Mouse (Mus musculus) hindlimb bud, embryonic 11.5 days (tissue): ENCODE results near the gene Drd3.

Experiments used
- DNase-seq: peaks from one replicate; pipeline ENCODE4 v3.0.0-alpha.2; 2012; ENCODE audit warnings: low read depth, low spot score; ENCODE audit errors: extremely low spot score

The Drd3 gene

DNA sequence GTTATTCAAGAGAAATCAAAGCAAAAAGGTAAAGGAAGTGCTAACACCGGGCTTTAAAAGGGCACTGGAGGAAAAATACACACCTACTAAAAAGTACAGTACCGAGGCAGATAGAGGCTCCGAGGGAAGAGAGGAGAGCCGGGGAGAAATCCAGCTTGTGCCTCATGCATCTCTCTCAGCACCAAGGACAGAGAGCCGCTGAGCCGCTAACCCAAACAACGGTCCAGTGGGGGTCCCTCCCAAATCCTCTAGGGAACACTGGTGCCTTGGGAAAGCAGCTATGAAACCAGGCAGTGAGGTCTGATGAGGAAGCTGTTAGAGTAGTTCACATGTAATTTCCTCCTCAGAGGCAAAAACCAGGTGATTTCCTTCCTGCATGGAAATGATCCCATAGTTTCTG, at the start of gene Drd3:
Gene Drd3 (plus strand): TSS at position 276 of the 400 bp plus-strand sequence.
- no peak for DNase-seq

DNA sequence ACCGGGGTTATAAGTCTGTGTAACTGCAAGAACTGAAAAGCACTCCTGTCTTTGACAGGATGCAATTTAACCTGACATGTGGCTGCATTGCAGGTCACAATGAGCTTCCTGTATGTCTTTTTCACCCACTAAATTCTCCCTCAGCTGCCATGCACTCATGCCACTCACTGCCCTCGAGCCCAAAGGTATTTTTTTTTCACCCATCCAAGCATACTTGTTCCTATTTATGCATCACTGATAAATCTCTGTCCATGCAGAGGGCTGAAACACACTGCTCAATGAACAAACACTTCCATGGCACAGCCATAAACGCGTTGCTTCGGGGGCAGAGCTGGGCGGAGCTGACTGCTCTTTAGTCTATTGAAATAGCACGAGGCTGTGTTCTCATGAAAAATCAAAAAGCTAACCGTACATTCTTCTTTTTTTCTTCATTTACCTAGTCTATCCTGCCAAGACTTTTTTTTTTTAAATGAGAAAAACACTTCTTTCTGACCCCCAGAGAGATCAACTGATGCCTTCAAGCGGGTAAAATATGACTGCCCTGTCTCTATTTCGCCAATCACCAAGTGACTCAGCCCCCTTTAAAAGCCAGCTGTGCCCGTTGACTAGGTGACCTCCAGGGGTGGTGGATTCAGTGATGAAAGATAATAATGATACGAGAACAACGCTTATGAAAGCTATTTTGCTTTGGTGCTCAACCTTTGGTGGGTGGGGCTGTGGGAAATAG, 45.3 kb upstream of the Drd3 start:
- DNase-seq: no peak

DNA sequence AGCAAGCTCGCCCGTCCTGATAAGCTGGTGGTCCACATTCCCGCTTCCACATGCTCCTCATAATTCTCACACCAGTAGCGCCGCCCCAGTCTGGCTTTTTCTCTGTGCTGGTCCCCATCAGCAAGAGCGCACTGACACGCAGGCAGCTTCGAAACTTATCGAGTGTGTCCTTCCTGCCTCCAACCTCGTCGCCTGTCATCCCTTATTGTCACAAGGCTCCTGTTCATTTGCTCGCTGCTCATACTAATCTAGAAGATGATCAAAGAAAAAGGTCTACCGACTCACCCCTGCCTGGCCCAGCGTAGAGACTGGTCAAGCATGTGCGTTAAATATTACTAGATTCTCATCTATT, 44.8 kb upstream of the Drd3 start:
- DNase-seq: no peak

DNA sequence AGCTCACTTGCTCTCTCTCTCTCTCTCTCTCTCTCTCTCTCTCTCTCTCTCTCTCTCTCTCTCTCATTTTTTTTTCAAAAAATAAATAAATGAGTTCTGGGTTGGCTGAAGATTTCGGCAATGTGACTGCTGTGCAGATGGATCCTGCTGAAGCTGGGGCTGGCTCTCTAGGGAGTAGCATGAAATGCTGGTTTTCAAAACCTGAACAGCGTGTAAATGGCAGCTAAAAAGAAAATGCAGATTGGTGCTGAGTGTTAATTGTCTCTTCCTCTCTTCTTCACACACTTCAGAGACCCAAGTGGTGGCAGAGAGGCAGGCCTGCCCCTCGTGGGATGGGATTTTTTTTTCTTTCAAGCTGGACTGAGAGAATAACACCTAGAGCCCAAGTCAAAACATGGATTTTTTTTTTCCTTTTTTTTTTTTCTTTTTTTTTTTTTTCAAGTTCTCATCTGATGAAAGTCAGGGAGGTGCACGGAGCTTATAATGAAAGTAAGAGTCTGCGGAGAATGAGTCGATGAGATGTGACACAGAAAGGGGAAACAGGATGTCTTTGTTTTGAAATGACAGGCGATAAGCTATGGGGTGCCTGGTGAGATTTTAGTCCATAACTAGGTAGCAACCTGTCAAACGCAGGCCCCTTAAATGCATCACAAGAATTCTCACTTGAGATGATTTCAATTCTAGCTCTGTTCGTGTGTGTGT, 44.2 kb upstream of the Drd3 start:
- no peak for DNase-seq

DNA sequence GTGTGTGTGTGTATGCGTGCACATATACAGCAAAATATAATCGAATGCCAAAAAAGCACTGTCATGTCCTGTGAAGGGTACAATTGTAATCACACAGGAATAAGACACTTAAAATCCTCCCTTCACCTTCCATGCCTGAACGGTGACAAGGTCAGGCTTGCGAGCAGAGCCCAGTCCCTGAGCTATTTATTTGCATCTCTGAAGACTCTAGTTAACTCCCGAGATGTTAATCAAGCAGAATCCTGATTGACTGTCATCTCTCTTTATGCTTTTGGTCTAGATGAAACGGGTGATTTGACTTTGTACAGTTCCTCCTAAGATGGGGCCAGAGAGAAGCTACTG, 43.7 kb upstream of the Drd3 start:
- DNase-seq: no peak

DNA sequence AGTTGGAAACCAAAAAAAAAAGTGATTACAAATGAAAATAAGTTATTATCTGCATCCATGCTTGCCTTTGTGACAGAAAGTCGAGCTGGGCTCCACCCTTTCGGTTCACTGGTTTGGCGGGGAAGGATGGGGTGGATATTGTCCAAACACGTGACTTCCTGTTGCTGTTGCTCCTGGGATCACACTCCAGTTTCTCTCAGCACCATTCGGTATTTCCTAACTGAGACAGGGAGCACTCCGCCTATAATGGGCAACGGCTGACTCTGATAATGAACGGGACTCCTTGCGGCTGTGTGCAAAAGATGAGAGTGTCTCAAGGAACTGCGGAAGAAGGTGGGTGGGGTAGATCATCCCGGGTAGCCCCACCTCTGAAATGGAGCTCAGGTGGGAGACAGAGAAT, 43.2 kb upstream of the Drd3 start:
- DNase-seq: no peak

DNA sequence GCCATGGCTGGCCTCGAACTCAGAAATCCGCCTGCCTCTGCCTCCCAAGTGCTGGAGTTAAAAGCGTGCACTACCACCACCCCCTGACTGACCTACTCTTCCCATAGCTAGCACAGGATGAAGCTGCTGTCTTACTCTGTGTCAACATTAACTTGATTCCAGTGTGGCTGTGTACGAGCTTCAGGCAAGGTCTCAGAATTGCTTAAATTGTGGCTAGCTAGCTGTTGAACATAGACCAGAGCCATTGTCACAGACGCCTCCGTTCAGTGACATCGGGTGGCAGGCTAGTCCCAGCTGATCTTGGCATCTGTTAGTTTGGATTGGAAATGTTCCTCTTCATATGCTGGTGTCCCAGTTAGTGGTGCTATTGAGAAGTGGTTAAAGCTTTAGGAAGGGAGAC, 42.5 kb upstream of the Drd3 start:
- no peak for DNase-seq

DNA sequence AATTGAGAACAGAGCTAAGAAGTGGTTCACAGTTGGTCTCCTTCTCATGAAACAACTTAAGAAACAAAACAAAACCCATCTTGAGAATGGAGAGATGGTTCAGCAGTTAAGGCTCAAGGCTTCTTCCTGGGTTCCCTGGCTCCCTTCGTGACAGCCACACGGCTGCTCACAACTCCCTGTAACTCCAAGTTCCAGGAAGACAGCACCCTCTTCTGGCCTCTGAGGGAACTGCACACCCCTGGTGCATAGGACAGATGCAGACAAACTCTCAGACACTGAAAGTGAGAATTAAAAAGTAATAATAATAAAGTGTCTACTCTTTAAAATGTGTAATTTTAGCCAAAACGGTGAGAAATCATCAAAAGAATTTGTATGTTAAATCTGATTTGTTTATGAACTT, 29.4 kb upstream of the Drd3 start:
- no peak for DNase-seq

DNA sequence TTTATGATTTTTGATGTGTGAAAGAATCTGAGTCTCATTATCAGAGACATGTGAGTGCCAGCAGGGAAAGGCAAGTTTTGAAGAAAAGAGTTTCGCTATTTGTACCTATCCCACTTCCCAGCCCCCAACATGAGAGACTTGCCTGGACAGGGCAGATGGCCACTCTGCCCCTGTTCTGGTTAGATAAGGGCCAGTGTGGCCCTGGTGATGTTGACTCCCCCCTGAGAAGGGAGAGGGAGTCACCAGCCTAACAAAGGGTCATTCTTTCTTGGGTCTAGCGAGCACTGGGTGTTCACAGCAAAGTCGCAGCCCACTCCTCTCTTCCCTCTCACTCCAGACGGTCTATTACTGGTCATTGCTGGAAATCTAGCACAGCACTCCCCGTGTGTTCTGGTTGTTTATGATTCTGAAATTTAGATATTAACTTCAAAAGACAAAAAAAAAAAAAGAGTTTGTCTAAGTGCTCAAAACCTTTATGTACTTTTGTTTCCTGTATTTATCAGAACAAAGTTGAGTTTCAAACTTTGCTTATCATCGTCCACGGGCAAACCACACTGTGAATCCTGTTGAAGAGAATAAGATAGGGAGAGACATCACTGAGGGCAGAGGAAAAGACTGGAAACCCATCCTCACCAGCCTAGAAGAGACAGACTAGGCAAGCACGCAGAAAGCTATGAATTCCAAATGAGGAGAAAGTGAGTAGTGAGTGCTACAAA, 24.2 kb upstream of the Drd3 start:
- no peak for DNase-seq

DNA sequence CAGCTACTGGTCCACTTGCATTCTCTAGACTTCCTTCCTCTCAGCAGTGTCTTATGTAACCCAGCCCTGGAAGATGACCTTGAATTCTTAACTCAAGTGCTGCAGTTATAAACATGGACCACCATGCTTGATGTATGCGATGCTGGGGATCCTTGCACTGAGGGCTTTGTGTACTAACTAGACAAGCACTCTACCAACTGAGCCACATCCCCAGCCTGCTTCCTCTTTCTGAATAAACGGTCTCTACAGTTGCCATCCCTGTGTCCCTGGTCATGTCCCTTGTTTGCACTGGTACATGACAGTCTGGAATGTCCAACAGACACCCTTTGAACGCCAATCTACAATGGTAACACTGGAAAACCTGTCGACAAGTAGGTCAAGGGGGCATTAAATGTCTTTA, 23.5 kb upstream of the Drd3 start:
- no peak for DNase-seq

DNA sequence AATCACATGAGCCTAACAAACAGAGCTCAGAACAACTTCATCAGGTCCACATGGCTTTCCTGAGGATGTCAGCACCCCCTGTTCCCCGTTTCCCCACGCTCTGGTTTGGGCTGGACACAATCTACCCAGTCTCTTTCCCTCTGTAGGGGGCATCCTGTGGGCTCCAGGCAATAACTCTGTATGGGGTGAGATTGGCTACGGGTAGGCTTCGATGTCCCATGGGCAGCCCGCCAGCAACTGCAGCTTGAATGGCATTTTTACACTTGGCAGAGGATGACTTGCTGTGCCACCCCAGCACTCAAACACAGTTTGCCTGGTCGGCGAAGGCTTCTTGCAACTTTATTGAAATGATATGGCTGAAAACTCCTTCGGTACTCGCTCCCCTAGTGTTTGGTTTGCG, 21.3 kb upstream of the Drd3 start:
- no peak for DNase-seq

DNA sequence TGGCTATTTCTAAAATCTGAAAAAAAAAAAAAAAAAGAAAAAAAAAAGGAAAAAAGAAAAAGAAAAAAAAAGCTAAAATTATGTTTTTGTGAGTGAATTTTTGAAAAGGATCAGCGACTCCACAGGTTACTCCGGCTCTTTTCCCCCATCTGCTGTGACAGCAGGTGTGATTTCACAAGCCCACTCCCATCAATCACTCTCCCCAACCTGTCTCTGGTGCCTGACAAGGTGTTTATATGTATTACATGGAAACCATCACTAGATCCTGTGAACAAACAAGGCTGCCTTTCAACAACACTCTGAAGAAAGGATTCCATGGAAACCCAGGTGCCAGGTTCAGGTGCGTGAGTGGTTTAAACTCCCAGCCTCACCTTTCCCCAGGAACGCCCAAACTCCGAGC, 20.9 kb upstream of the Drd3 start:
- DNase-seq: no peak

DNA sequence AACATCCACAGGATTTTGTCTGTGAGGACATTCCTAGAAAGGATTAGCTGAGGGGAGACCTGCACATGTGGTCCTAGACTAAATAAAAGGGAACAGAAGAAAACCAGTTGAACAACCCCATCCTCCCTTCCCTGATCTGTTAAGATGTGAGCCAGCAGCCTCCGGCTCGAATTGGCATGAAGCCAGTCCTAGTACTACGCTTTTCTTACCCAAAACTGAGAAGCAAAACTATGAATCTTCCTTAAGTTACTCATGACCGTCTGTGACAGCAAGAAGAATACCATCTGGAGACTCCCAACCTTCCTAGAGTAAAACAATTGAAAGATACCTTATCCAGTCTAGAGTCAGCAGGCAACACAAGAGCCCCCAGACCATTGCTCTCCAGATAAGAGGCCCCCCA, 15.9 kb upstream of the Drd3 start:
- DNase-seq: no peak

DNA sequence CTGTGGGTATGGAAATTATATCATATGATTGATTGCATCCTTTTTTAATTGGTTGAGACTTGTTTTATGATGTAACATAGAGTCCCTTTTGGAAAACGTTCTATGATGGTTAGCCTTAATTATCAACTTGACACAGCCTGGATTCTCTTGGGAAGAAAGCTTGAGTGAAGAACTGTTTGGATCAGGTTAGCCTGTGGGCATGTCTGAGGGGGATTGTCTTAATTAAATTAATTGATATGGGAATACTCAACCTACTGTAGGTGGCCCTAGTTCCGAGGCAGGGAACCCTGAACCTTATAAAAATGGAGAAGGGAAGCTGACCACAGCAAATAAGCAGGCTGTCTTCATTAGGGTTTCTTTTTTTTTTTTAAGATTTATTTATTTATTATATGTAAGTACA, 12.9 kb upstream of the Drd3 start:
- DNase-seq: no peak

DNA sequence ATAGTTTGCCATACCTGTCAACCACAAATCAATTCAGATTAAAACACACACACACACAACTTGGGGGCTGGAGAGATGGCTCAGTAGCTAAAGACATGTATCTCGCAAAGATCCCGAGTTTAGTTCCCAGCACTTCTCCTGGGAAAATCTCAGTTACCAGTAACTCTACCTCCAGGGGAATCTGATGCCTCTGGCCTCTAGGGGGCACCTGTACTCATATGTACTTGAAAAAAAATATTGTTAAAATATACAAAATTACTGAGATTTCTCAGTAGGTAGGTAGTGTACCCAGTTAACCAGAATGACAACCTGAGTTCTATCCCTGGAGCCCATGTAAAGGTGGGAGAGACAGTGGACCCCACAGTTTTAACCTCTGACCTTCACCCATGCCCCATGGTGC, 5.4 kb upstream of the Drd3 start:
- no peak for DNase-seq

DNA sequence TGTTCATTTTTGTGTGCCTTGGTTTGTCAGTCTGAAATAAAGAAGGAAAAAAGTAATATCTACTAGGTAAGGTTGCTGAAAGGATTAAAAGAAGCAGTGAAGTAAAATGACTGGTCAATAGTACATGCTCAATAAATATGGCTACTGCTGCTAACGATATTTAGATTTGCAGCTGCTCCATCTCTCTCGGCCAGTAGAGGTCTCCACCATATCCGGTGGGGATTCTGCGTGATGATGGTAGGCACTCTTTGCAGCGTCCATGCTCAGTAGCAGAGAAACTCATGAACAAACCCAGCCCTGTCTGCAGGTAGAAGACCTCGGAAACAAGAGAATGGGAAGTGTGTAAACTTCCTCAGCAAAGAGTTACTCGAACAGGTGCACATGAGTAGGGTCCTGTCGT, 926 bp upstream of the Drd3 start:
- no peak for DNase-seq

DNA sequence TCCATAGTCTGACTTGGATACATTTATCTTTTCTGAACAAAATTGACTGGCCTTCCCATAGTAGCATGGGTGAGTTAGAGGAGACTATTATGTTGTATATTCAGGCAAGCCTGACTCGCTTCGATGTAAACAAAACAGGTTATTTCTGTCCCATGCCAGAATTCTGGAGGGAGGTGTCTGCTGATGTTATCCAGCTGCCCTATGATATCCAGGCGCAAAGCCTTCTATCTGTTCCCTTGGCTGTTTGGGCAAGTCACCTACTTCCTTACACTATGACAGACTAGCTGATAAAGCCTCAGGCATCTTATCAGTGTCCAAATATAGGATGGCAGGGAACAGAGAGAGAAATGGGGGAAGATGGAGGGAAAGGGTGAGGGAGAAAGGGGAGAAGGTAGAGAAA, 18.5 kb downstream of the Drd3 start:
- no peak for DNase-seq

DNA sequence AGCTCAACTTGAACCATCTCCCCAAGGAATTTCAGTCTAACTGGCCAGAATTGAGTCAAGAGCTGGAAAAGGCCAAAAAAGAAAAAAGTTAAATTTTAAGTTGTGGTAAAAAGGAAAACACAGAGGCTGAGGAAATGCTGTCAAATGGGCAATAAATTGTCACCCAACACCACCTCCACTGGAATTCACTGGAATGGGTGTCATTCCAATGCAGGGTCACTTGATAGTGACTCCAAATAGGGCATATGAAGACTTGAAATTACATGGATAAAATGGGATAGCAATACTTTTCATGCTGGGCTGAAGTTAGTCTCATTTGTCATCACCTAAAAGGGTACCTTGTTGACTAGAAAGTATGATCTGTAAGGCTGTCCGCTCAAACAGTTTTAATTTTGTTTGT, 18.9 kb downstream of the Drd3 start:
- DNase-seq: no peak

DNA sequence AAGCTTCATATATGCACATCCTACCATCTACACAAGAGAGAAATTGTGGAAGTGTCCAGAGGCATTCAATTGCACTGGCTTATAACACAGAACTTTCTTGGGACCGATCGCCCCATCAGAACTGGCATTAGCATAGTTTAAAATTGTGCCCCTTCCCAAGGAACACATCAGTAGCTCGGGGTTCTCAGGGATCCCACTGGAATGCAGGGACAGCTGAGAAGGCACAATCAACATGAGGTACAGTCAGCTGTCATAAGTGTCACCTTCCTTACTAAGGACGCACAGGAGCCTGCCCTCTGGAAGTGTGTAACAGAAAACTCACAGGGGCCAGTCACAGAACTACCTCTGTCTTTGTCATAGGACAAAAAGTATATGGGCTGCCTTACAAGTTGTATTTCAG, 19.7 kb downstream of the Drd3 start:
- no peak for DNase-seq

DNA sequence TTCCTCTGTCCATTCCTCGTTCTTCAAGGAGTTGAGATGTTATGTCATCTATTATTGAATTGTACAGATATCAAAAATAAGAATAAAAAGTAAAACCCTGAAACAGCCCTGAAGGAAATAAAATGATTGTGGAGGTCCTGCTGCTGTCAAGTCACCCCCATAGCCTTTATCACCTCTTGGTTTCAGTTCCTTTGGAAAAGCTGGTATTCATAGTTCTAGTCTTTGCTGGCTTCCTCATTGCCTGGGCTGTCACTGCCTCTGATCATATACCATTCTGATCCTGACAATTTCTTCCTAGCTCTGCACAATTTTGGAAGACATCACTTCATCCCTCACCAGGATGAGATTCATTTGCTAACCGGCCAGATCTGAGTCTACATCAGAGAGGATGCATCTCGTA, 23.1 kb downstream of the Drd3 start:
- no peak for DNase-seq

DNA sequence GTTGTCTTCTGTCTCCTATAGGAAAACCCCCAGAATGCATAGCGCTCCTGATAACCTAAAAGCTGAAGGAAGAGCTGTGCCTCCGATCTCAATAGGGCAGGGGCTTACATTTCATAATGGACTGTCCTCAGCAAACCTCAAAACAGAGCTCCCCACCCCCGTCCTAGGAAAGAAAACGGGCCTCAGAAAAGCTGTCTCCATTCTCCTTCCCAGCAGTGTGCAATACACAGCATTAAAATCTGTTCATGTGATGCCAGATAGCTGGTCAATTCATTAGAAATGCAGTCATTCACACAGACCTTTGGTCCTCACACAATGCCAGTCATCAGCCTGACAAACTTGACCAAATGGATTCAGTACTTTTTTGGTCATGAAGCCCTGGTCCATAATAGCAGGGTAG, 45.7 kb downstream of the Drd3 start:
- no peak for DNase-seq

DNA sequence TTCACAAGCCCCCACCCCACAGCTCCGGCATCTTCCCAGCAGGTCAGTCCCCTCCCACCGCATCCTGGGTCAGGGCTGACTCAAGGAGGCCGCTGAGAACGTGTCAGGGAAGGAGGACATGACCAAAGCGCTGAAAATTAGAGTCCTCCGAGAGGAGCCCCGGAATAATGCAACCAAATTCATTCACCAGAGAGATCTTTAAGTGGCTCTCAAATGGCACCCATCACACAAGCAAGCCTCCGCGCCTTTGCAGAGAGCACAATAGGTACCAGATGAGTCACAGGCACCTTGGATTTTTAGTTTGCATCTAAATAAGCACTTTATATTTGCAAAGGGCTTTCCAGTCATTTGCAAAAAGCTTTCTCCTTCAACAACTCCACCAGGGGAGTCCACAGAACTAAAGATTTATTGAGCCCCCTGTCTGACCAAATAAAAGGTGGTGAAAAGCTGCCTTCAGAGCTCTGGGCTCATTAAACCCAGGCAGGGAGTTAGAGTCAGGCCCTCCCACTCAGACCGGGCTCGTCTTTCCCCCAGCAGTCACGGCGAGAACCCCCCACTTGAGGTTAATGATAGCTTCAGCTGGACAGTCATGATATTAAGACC, 46.4 kb downstream of the Drd3 start:
- DNase-seq: peak; percentile 26
